Mouse (Mus musculus) adrenal gland, postnatal 10 days (tissue): ENCODE data around the gene Upk2. TPM values are rescaled to one million over a fixed set of nuclear protein-coding genes. Genes with fewer than 3 reads are reported as not detected.

Source experiments
- DNase-seq: peaks from one replicate; pipeline ENCODE4 v3.0.0; 2021; ENCODE audit warnings: mixed read lengths
- long read RNA-seq, 2 experiments: library from polyadenylated mRNA; stranded (forward); transcript quantifications; one replicate each; pipeline ENCODE4 v2.0.0; 2021
- total RNA-seq, 2 experiments: library from RNA; stranded (reverse); gene quantifications; 2 replicates each; pipeline ENCODE4 v1.2.3; 2021

Upk2 gene
- not detected for total RNA-seq
- long read RNA-seq, experiment 1, result 0 reads
- long read RNA-seq, experiment 2, result 0 reads

- no peak for DNase-seq
Observed at GRCm38 (mm10) chr9:44454891-44455220, at the start of gene Upk2. TSS of gene Upk2 (minus strand) at chr9:44454976.

DNA sequence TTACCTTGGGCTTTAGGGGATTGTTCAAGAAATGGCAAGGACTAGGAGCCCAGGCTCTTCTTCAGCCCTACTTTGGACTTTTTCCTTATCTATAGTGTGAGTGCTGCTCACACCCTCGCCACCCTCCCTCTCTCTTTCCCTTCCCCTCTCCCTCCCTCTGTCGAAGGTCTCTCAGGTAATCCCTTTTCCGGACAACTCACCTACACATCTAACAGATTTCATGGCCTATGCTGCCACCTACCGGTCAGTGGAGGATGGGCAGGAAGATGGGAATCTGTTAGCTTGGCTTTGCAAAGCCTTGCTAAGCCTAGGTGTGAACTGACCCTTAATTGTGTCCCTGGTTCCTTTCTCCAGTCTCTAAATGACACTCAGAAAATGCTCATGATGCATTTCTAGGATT, 47.2 kb upstream of the Upk2 start:
- DNase-seq, result peak; percentile 88

DNA sequence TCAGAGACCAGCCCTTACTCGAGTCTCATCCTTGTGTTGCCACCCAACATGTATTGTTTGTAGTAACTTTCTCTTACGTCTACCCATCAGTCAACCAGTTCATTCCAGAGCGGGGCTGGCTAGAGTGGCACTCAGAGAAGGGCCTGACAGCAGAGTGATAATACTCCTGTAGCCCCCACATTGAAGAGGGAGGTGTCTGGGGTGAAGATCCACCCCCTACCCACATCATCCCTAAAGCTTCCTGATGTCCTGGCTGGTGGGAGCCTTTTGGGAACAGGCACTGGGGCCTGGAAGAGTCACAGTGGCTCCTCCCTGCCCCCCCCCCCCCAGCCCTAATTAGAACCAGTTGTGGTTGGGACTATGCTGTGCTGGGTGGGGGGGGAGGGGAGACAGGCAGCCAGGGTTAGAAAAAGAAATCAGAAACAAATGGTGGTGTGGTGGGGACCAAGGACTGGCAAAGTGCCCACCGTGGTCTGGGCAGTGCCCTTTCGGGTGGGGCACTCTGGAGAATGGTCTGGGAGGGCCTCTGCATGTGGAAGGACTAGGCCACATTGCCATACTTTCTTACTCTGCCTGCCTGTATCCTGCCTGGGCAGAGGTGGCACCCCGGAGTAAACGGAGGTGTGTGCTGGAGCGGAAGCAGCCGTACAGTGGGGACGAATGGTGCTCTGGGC, 46.6 kb upstream of the Upk2 start:
- DNase-seq, result peak; percentile 10

DNA sequence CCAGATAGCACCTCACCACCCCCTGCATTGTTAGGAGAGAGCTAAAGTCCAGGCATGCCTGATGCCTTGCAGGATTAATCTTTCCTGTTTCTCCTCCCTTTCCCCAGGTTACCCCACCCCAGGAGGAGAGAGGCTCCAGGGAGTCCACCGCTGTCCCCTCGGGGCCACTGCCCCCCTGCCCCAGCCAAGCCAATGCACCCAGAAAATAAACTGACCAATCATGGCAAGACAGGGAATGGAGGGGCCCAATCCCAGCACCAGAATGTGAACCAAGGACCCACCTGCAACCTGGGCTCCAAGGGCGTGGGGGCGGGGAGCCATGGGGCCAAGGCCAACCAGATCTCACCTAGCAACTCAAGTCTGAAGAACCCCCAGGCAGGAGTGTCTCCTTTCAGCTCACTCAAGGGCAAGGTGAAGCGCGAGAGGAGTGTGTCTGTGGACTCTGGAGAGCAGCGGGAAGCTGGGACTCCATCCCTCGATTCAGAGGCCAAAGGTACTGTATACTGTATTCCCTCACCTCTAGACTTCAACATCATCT, 45.9 kb upstream of the Upk2 start:
- no peak for DNase-seq

GRCm38 (mm10) chr9:44500163-44500533, 45.4 kb upstream of the Upk2 start:
- DNase-seq, result peak; percentile 17

GRCm38 (mm10) chr9:44499356-44500162, 44.8 kb upstream of the Upk2 start:
- peak; percentile 67 for DNase-seq

DNA sequence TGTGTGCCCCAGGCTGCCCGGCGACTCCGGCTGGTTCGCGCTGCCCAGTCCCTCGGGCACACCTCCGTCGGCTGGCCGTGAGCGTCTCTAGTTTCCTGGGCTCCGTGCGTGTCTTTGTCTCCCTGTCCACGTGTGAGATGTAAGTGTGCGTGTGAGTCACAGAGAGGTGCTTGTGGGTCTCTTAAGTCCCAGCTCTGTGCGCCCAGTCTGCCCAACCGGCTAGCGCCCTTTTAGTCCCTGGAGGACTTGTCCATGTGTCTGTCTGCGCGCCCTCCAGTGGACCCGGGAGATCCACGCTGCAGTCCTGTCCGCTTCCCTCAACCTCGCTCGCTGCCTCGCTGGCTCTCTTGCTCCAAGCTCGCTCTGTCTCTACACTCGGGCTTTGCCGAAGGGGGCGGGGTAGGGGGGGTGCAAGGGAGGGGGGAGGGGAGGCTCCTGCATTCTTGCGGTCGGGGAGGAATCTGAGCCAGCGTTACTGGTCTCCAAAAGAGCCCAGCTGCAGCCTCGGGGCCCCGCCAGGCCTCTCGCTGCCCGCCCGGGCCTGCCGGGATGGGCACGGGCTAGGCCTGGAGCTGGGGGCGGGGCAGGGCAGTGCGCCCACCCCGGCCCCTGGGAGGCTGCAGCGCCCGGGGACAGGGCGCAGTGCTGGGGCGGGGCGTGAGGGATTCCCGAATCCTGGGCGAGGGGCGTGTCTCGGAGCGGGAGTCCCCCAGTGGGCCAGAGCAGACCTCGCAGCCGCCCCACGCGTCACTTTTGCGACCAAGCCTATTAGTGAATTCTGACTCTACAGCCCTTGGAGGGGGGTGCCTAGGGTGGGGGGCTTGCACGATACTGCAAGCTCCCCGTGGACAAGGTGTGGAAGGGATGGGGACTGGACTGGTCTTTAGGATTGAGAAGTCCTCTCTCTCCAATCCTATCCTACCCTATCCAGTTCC, 43.9 kb upstream of the Upk2 start:
- DNase-seq, result peak; percentile 83

DNA sequence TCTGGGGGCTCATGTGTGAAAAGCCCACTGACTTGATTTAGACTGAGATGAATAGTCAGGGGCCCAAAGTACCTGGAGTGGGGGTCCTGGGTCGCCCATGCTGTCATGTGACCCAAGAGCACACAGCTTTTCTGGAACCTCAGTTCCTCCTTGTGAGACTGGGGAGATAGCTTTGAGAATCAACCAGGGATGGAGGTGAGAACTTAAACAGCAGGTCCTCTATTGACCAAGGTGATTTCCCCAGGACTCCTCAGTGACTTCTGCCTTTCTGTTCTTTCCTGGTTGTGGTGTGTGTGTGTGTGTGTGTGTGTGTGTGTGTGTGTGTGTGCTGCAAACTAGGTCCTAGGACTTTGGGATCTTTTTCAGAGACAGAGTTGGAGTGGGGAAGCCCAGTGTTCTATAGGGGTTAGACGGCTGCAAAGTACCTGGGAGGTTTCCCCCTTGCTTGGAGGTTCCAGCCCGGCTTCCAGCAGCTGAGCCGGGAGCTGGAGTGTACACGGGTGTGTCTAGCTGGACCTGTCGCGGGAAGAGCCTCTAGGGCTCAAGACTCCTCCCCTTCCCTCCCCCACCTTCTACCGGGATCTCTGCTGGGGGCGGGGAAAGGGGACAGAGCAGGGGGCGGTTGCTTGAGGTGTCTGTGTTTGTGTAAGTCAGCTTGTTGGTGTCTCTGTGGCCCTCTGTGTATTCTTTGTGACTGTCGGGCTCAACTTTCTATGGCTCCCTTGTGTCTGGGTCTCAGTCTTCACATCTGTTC, 43.0 kb upstream of the Upk2 start:
- peak; percentile 54 for DNase-seq

- DNase-seq, result peak; percentile 19
Observed at GRCm38 (mm10) chr9:44496803-44497461, 42.2 kb upstream of the Upk2 start.

DNA sequence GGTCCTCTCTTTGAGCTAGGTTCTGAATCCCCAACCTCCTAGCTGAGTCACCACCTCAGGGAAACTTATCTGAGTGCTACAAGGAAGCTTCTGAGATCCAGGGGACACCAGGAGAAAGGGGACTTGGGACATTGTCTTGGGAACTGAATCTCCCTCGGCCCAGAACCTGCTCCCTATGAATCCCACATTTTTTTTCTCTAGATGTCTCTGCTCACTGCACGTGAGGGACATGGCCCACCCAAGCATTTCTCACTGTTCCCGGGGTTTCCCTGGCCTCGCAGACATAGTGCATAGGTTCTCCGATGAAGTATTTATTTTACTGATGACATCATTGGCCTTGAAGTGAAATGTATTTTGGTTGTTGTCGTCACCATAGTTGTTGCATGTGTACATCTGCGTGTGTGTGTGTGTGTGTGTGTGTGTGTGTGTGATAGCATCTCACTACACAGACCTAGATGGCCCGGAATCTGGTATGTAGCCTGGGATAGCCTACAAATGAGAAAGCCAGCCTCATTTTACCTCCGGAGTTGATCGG, 41.1 kb upstream of the Upk2 start:
- no peak for DNase-seq

- peak; percentile 42 for DNase-seq
Observed at GRCm38 (mm10) chr9:44494863-44495809, 40.4 kb upstream of the Upk2 start.

DNA sequence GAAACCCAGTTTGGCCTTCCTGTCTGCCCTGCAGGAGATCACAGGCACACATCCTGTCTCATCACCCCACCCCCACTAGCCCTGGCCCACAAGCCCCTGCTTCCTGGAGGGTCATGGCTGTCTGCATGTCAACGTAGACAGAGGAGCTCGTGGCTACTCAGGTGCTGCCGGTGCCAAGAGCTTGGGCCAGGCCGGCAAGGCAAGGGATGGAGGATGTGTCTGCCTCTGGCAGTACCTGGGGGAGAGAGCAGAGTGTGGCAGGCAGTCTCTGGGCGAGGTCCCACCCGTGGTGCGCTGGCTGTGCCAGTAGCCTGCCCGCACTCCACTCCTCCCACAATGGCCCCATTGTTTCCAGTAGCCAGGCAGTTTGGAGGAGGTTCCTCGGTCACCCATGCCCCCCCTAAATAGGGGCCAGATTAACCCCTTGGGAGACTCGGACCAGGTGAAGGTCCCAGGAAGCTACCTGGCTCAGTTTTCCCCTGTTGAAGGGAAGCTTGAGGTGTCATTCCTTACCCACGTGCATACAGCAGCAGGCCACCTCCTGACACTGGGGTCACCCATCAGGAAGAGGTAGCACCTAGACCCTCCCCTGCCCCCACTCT, 39.6 kb upstream of the Upk2 start:
- DNase-seq, result peak; percentile 44

DNA sequence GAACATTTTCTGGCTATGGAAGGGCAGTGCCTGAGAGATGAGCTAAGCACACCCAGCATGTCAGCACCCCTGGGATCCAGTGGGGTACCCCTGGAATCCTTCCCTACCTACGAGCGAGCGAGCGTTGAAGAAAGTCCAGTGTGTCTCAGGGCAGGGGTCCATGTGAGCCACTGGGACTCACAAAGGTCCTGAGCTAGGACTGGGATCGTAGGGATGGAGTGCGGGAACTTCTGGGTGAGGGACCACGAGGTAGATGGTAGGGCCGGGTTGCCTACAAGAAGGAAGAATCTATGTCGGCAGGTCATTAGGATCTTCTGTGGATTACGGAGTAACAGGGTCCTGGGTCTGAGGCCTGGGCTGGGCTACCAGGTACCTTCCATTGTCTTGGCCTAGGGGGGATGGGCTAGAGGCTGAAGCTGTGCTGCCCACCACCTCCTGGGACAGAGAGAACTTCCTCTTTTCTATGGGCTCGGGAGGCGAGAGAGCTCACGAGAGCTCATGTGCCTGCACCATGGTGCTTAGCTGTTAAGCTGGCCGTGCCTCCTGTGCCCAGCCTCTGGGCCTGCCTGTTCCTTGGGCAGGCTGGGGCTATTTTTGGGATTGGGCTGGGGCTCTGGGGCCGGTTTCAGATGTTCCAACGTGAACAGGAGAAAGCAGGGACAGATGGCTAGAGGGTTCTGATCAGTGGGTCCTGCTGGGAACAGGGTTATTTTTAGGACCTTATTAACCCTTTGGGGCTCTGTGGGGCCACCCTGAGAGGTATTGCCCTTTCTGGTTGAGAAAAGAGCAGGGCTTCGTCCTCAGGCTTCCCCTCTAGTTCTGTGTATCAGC, 38.1 kb upstream of the Upk2 start:
- no peak for DNase-seq

GRCm38 (mm10) chr9:44491351-44491750, 36.6 kb upstream of the Upk2 start:
- no peak for DNase-seq

- peak; percentile 55 for DNase-seq
Observed at GRCm38 (mm10) chr9:44490086-44490967, 35.6 kb upstream of the Upk2 start.

DNA sequence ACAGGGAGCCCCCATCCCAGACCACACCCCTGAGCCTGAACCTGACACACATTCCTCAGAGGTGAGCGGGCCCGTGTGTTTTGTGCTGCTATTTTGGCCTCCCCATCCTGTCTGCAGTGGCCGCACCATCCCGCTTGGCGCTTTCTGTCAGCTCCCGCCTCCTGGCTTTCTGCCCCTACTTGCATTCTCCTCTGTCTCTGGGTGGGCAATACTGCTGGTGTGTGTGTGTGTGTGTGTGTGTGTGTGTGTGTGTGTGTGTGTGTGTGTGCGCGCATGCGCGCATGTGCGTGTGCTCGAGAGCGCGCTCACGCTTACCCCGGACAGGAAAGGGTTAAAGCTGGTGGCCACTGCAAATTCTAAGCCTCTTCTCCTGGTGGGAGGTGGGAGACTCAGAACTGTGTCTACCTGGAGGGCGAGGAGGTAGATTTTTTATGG, 34.9 kb upstream of the Upk2 start:
- peak; percentile 67 for DNase-seq

- DNase-seq, result peak; percentile 85
Observed at GRCm38 (mm10) chr9:44488855-44489381, 34.1 kb upstream of the Upk2 start.
